Comparison of ENCODE assay signal across 31 mouse cellular contexts in genomic region chr10:59268754-59269153, GRCm38 (mm10). TPM values are rescaled to one million over a fixed set of nuclear protein-coding genes. Genes with fewer than 3 reads are reported as not detected.
DNase-seq lines count a peak whose midpoint lies in the region; ATAC-seq and TF ChIP-seq lines count a peak whose summit lies in the region.
"Had no signal": no experiment of that assay in that cellular context is flagged by ENCODE, and none has a peak within 500 bp of the region (broad histone marks: within the 10 kb centered on the region; RNA-seq: fewer than 3 reads in every experiment).

No protein-coding gene starts in this region.

- no peaks in the 10 kb centered on the region for H3K9me3 ChIP-seq in liver, embryonic 11.5 days (ENCODE audit: control insufficient read depth, low read length)
- H3K9me3 ChIP-seq: embryonic facial prominence, embryonic 10.5 days; embryonic facial prominence, embryonic 13.5 days; forebrain, embryonic 10.5 days; forebrain, embryonic 13.5 days; heart, embryonic 10.5 days; heart, embryonic 13.5 days had no signal

- no peak for ATAC-seq in liver, embryonic 11.5 days (replicated peaks; ENCODE audit: low FRiP score)
- no peak for ATAC-seq in erythroid progenitor cell, adult 5-6 weeks (replicated peaks; ENCODE audit: low FRiP score, poor library complexity, severe bottlenecking)
- ATAC-seq: activated CD4-positive, CD25-positive, alpha-beta regulatory T cell, adult 4 months; CD4-positive, CD25-positive, alpha-beta regulatory T cell, adult 4 months; forebrain, embryonic 13.5 days; forebrain, embryonic 16.5 days; hindbrain, postnatal 0 days had no signal

- H3K27me3 ChIP-seq in kidney, adult 2 months (replicated peaks; ENCODE audit: control insufficient read depth, insufficient read depth, low read length) = no peaks in the 10 kb centered on the region
- H3K27me3 ChIP-seq in liver, adult 2 months (ENCODE audit: control insufficient read depth, insufficient read depth, low read length) = no peaks in the 10 kb centered on the region
- no peaks in the 10 kb centered on the region for H3K27me3 ChIP-seq in liver, embryonic 11.5 days (replicated peaks; ENCODE audit: control insufficient read depth, insufficient read depth, low read length)
- H3K27me3 ChIP-seq in small intestine, adult 2 months (ENCODE audit: control insufficient read depth, insufficient read depth, low read length) = no peaks in the 10 kb centered on the region
- H3K27me3 ChIP-seq: embryonic facial prominence, embryonic 13.5 days; forebrain, embryonic 13.5 days; heart, embryonic 13.5 days had no signal

- no peak overlapping the region for H3K4me3 ChIP-seq in kidney, adult 2 months (ENCODE audit: insufficient read depth, low read depth, low read length)
- no peak overlapping the region for H3K4me3 ChIP-seq in liver, adult 2 months (ENCODE audit: insufficient read depth, low read depth, low read length)
- H3K4me3 ChIP-seq in liver, embryonic 11.5 days (ENCODE audit: low read depth, low read length) = no peak overlapping the region
- no peak overlapping the region for H3K4me3 ChIP-seq in small intestine, adult 2 months (ENCODE audit: low read depth, low read length)
- H3K4me3 ChIP-seq: embryonic facial prominence, embryonic 10.5 days; embryonic facial prominence, embryonic 13.5 days; erythroblast, embryonic 14.5 days; forebrain, embryonic 10.5 days; forebrain, embryonic 13.5 days; heart, adult 2 months; heart, embryonic 10.5 days; heart, embryonic 13.5 days had no signal

- no peak overlapping the region for H3K27ac ChIP-seq in kidney, adult 2 months (ENCODE audit: insufficient read depth, low read depth, low read length)
- no peak overlapping the region for H3K27ac ChIP-seq in liver, adult 2 months (replicated peaks; ENCODE audit: insufficient read depth, low read depth, low read length)
- H3K27ac ChIP-seq in liver, embryonic 11.5 days (ENCODE audit: low read depth, low read length) = no peak overlapping the region
- H3K27ac ChIP-seq in small intestine, adult 2 months (ENCODE audit: insufficient read depth, low read depth, low read length) = peak overlapping the region; percentile 33
- H3K27ac ChIP-seq: embryonic facial prominence, embryonic 10.5 days; embryonic facial prominence, embryonic 13.5 days; forebrain, embryonic 10.5 days; forebrain, embryonic 13.5 days; heart, adult 2 months; heart, embryonic 10.5 days; heart, embryonic 13.5 days; hindbrain, embryonic 14.5 days; hindbrain, postnatal 0 days had no signal

- peak; percentile 48 for DNase-seq in kidney, adult 2 months
- no peak for DNase-seq in kidney, adult 18-20 months
- DNase-seq in liver, adult 2 months (ENCODE audit: extremely low read depth, low read depth, low spot score) = peak; percentile 61
- DNase-seq in liver, embryonic 11.5 days (ENCODE audit: low spot score) = no peak
- no peak for DNase-seq in left cerebral cortex, adult 18-20 months (ENCODE audit: low spot score in 2 of 2)
- DNase-seq: adrenal gland, postnatal 14 days; cerebellum, adult 11 months; cerebellum, adult 8-10 months; cerebellum, postnatal 10 days; cerebellum, postnatal 36 days; embryo, embryonic 11 days; gastrocnemius, postnatal 10 days; gastrocnemius, postnatal 36 days; heart, adult 2 months; heart, postnatal 14 days; heart, postnatal 4 days had no signal

- 31% methylated on average over 3 of the region's 3 CpGs for WGBS in kidney, adult 2 months
- 28% methylated on average over 3 of the region's 3 CpGs for WGBS in liver, adult 2 months
- 51% methylated on average over 3 of the region's 3 CpGs for WGBS in liver, embryonic 11.5 days
- WGBS in small intestine, adult 2 months = 17% methylated on average over 3 of the region's 3 CpGs

- no peak overlapping the region for H3K9ac ChIP-seq in liver, adult 2 months (ENCODE audit: low read depth, low read length)
- H3K9ac ChIP-seq in liver, embryonic 11.5 days (ENCODE audit: low read depth, low read length) = no peak overlapping the region
- H3K9ac ChIP-seq: embryonic facial prominence, embryonic 13.5 days; forebrain, embryonic 13.5 days; heart, embryonic 13.5 days; hindbrain, embryonic 14.5 days had no signal

- no peak for TF ChIP-seq CTCF in kidney, adult 2 months (conservative IDR thresholded peaks at IDR 0.05; ENCODE audit: insufficient read depth, insufficient read length, low read depth, low read length)
- no peak for TF ChIP-seq CTCF in liver, adult 2 months (IDR thresholded peaks at IDR 0.05; ENCODE audit: low read depth, low read length)
- TF ChIP-seq CTCF in small intestine, adult 2 months (IDR thresholded peaks at IDR 0.05; ENCODE audit: extremely low read depth, insufficient read length, insufficient replicate concordance, low read depth, low read length) = no peak

- peaks cover 12% of the 10 kb centered on the region; the same call in 1 of the 2 replicates for H3K4me1 ChIP-seq in kidney, adult 2 months (ENCODE audit: control insufficient read depth, insufficient read depth, low read length)
- no peaks in the 10 kb centered on the region; the same call in none of the 2 replicates for H3K4me1 ChIP-seq in liver, adult 2 months (ENCODE audit: control insufficient read depth, insufficient read depth, low read length)
- peaks cover 14% of the 10 kb centered on the region for H3K4me1 ChIP-seq in liver, embryonic 11.5 days (replicated peaks; ENCODE audit: control insufficient read depth, insufficient read depth, low read length)
- peaks cover 35% of the 10 kb centered on the region for H3K4me1 ChIP-seq in small intestine, adult 2 months (ENCODE audit: control insufficient read depth, insufficient read depth, insufficient read length, low read length)
- H3K4me1 ChIP-seq: forebrain, embryonic 13.5 days had no signal

- H3K36me3 ChIP-seq in kidney, adult 2 months (ENCODE audit: control insufficient read depth, insufficient read depth, low read length) = no peaks in the 10 kb centered on the region
- H3K36me3 ChIP-seq in liver, adult 2 months (ENCODE audit: control insufficient read depth, insufficient read depth, low read length) = no peaks in the 10 kb centered on the region
- no peaks in the 10 kb centered on the region for H3K36me3 ChIP-seq in liver, embryonic 11.5 days (ENCODE audit: control insufficient read depth, insufficient read depth, low read length)
- no peaks in the 10 kb centered on the region for H3K36me3 ChIP-seq in small intestine, adult 2 months (ENCODE audit: control insufficient read depth, insufficient read depth, low read length)
- H3K36me3 ChIP-seq: embryonic facial prominence, embryonic 10.5 days; embryonic facial prominence, embryonic 13.5 days; forebrain, embryonic 10.5 days; heart, embryonic 10.5 days; heart, embryonic 13.5 days had no signal

- no peak for TF ChIP-seq POLR2A in kidney, adult 2 months (IDR thresholded peaks at IDR 0.05; ENCODE audit: low read depth, low read length)
- no peak for TF ChIP-seq POLR2A in liver, adult 2 months (IDR thresholded peaks at IDR 0.05; ENCODE audit: extremely low read depth, insufficient read depth, low read length)
- TF ChIP-seq POLR2A in small intestine, adult 2 months (IDR thresholded peaks at IDR 0.05; ENCODE audit: low read depth, low read length) = no peak

- no peaks in the 10 kb centered on the region for H3K79me2 ChIP-seq in liver, adult 2 months (ENCODE audit: control insufficient read depth, insufficient read depth, low read length)

- H3K4me2 ChIP-seq in liver, embryonic 11.5 days = no peak overlapping the region
- H3K4me2 ChIP-seq: embryonic facial prominence, embryonic 13.5 days; forebrain, embryonic 13.5 days; heart, embryonic 13.5 days; hindbrain, embryonic 14.5 days had no signal

RNA-seq across cellular contexts. Expression of gene Sowahc, which starts 47.0 kb away (rescaled TPM):
- 4.3 and 4.6 TPM in 2 replicates for polyA plus RNA-seq in kidney, adult 2 months (2012; rRNA removed)
- 4.9 and 5.2 TPM in 2 replicates for total RNA-seq in liver, adult 2 months (2014; rRNA removed)
- polyA plus RNA-seq in liver, adult 2 months (2012; rRNA removed) = 1.2 TPM in 2 replicates
- 3.6 and 4.5 TPM in 2 replicates for polyA plus RNA-seq in liver, embryonic 11.5 days (2014; fragmentation: Nextera tagmentation; extraction: Ambion mirVana)
- 1.9 and 6.3 TPM in 2 replicates for polyA plus RNA-seq in small intestine, adult 2 months (2012; rRNA removed)
- total RNA-seq in left cerebral cortex, adult 18-20 months (2021) = 1 to 10 TPM; 6.9 to 7.8 TPM
- total RNA-seq in erythroid progenitor cell, adult 5-6 weeks (2015; ENCODE audit: low replicate concordance) = 2.5 and 3.4 TPM in 2 replicates
- total RNA-seq in erythroid progenitor cell, adult 5-6 weeks (2017; ENCODE audit: low replicate concordance) = 2.1 and 3.6 TPM in 2 replicates
- total RNA-seq: MEL had no signal
- polyA plus RNA-seq: erythroblast, embryonic 14.5 days had no signal

RNA-seq across cellular contexts. Expression of gene Sept10, which starts 47.1 kb away (rescaled TPM):
- polyA plus RNA-seq in kidney, adult 2 months (2012; rRNA removed) = 8.1 and 9.1 TPM in 2 replicates
- 16.0 and 18.7 TPM in 2 replicates for total RNA-seq in liver, adult 2 months (2014; rRNA removed)
- 5.2 and 6.7 TPM in 2 replicates for polyA plus RNA-seq in liver, adult 2 months (2012; rRNA removed)
- 28.4 and 30.9 TPM in 2 replicates for polyA plus RNA-seq in liver, embryonic 11.5 days (2014; fragmentation: Nextera tagmentation; extraction: Ambion mirVana)
- polyA plus RNA-seq in small intestine, adult 2 months (2012; rRNA removed) = 1.1 and 1.5 TPM in 2 replicates
- total RNA-seq in left cerebral cortex, adult 18-20 months (2021) = 1 to 10 TPM; 5.5 to 7.1 TPM
- not detected in 2 replicates for total RNA-seq in erythroid progenitor cell, adult 5-6 weeks (2015; ENCODE audit: low replicate concordance)
- 2.4 TPM in 1 of 2 replicates, not detected in the other for total RNA-seq in erythroid progenitor cell, adult 5-6 weeks (2017; ENCODE audit: low replicate concordance)
- total RNA-seq: MEL had no signal
- polyA plus RNA-seq: erythroblast, embryonic 14.5 days had no signal

RNA-seq across cellular contexts. Expression of gene P4ha1, which starts 54.3 kb away (rescaled TPM):
- polyA plus RNA-seq in kidney, adult 2 months (2012; rRNA removed) = 20.4 and 22.7 TPM in 2 replicates
- total RNA-seq in liver, adult 2 months (2014; rRNA removed) = 6.4 and 9.1 TPM in 2 replicates
- 3.0 and 4.7 TPM in 2 replicates for polyA plus RNA-seq in liver, adult 2 months (2012; rRNA removed)
- polyA plus RNA-seq in liver, embryonic 11.5 days (2014; fragmentation: Nextera tagmentation; extraction: Ambion mirVana) = 60.6 and 61.1 TPM in 2 replicates
- polyA plus RNA-seq in small intestine, adult 2 months (2012; rRNA removed) = 1.2 and 1.7 TPM in 2 replicates
- total RNA-seq in left cerebral cortex, adult 18-20 months (2021) = 10 to 100 TPM; 44.8 to 49.7 TPM
- 2.5 and 6.5 TPM in 2 replicates for total RNA-seq in erythroid progenitor cell, adult 5-6 weeks (2015; ENCODE audit: low replicate concordance)
- total RNA-seq in erythroid progenitor cell, adult 5-6 weeks (2017; ENCODE audit: low replicate concordance) = 8.9 and 12.9 TPM in 2 replicates

Comparison
In these comparisons a context has a peak if more than half of its experiments do, and no peak if none do; other contexts are left out.
1. DNase-seq: peak in kidney, adult 2 months (single experiment) and liver, adult 2 months (single experiment); none in kidney, adult 18-20 months (single experiment), liver, embryonic 11.5 days (single experiment) and left cerebral cortex, adult 18-20 months (0 of 2).